Mouse (Mus musculus) intestine, embryonic 14.5 days (tissue): ENCODE measurements around the gene Abca7. TPM values are rescaled to one million over a fixed set of nuclear protein-coding genes. Genes with fewer than 3 reads are reported as not detected.

Source experiments
- ATAC-seq: fragments of 200-750 bp; cut with Nextera tagmentation; replicated peaks from 2 replicates; pipeline ENCODE4 v1.8.0; 2017; ENCODE audit warnings: low read depth, moderate number of reproducible peaks, moderate TSS enrichment, moderate library complexity; ENCODE audit not compliant: low FRiP score, low TSS enrichment
- DNase-seq: peaks from one replicate; pipeline ENCODE4 v3.0.0-alpha.2; 2018; ENCODE audit warnings: low spot score
- H3K27ac ChIP-seq: fragments of 300-500 bp; sonication (generic); 2 replicates; pipeline ENCODE4 v1.5.1; 2014; ENCODE audit warnings: low read depth, mild to moderate bottlenecking, control low read depth
- H3K27me3 ChIP-seq: fragments of 300-500 bp; sonication (generic); replicated peaks from 2 replicates; pipeline ENCODE4 v1.6.1; 2014; ENCODE audit warnings: low read length, control low read depth; ENCODE audit not compliant: control insufficient read depth, insufficient read depth
- H3K36me3 ChIP-seq: fragments of 300-500 bp; sonication (generic); 2 replicates; pipeline ENCODE4 v1.6.1; 2014; ENCODE audit warnings: low read length, control low read depth; ENCODE audit not compliant: control insufficient read depth, insufficient read depth
- H3K4me1 ChIP-seq: fragments of 300-500 bp; sonication (generic); replicated peaks from 2 replicates; pipeline ENCODE4 v1.6.1; 2014; ENCODE audit warnings: low read length, control low read depth, mixed read lengths; ENCODE audit not compliant: control insufficient read depth, insufficient read depth
- H3K4me2 ChIP-seq: fragments of 300-500 bp; sonication (generic); 2 replicates; pipeline ENCODE4 v1.6.1; 2014; ENCODE audit warnings: low read length
- H3K4me3 ChIP-seq: fragments of 300-500 bp; sonication (generic); 2 replicates; pipeline ENCODE4 v1.5.1; 2014; ENCODE audit warnings: low read depth, low read length, control low read depth, mixed read lengths
- H3K9ac ChIP-seq: fragments of 300-500 bp; sonication (generic); 2 replicates; pipeline ENCODE4 v1.6.1; 2014; ENCODE audit warnings: mild to moderate bottlenecking, low read length
- H3K9me3 ChIP-seq: fragments of 300-500 bp; sonication (generic); 2 replicates; pipeline ENCODE4 v1.6.1; 2016; ENCODE audit warnings: low read length, control low read depth; ENCODE audit not compliant: control insufficient read depth
- WGBS: fragments of 180-500 bp; shearing (Covaris S2); extraction: QIAGEN DNeasy Blood & Tissue Kit; methylation state at CpG from one replicate; pipeline ENCODE4 v1.1.7; 2014; 5-methylcytosine and 5-hydroxymethylcytosine counted together
- polyA plus RNA-seq: library from polyadenylated mRNA; unstranded; fragments of >200 nt; fragmentation: Nextera tagmentation; extraction: Ambion mirVana; gene quantifications from 2 replicates; pipeline ENCODE4 v1.2.1, GENCODE M21; 2014

The Abca7 gene
- polyA plus RNA-seq, 1 experiment from 2014 or later = 3.8 TPM

DNA sequence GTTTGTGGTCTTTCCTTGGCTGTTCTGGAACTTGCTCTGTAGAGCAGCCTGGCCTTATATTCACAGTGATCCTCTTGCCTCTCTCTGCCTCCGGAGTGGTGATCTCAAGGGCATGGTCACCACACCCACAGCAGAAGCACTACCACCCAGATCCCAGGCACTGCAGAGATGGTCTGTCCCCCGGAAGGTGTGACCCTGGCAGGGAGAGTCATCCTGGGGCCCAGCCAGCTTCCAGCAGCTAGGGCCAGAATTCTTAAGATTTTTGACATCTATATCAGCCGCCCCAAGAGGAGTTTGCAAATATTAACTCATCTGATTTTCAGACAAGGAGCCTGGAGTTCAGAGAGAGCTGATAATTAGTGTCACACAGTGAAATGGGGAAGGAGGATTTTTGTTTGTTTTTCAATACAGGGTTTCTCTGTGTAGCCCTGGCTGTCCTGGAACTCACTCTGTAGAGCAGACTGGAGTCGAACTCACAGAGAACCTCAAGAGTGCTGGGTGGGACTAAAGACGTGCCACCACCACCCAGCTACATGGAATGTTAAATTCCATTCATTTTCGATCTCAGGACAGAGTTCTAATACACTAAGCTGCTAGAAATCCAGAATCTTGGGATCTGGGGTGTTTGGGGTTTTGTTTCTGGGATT lies 9.9 kb upstream of the Abca7 start:
- 30% methylated on average over 6 of the region's 6 CpGs for WGBS
- H3K27ac ChIP-seq = peak overlapping the region; percentile 95
- no peaks in the 10 kb centered on the region for H3K27me3 ChIP-seq
- peaks cover 44% of the 10 kb centered on the region for H3K4me1 ChIP-seq
- DNase-seq (no peak), ATAC-seq (no peak)
- H3K9ac ChIP-seq = peak overlapping the region; percentile 58
- peak overlapping the region; percentile 74 for H3K4me2 ChIP-seq
- H3K4me3 ChIP-seq = peak overlapping the region; percentile 77
- 0 out of 2 replicates have a peak, but pooled peaks cover 3% of the 10 kb centered on the region for H3K9me3 ChIP-seq
- H3K36me3 ChIP-seq = peaks cover 6% of the 10 kb centered on the region

DNA sequence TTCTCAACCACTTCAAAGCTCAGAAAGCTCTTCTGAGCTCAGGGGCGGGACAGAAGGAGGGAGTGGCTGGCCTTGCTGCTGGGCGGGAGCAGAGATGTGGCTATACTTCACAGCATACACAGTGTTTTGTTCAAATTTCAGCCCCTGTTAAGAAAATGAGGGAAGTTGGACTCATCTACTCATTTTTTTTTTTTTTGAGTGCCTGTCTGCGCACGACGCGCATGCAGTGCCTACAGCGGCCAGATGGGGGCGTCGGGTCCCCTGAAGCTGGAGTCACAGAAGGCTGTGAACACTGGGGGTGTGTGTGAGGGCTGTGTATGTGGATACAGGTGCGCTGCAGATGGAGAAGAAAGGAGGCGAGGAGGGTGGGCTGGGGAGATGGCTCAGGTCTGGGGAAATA lies 9.3 kb upstream of the Abca7 start:
- no peaks in the 10 kb centered on the region for H3K27me3 ChIP-seq
- H3K4me3 ChIP-seq = 0 out of 2 replicates have a peak overlapping the region, but pooled peaks have one; percentile 8
- WGBS = 5% methylated on average over 11 of the region's 11 CpGs
- H3K9me3 ChIP-seq = peaks cover 6% of the 10 kb centered on the region; the same call in 1 of the 2 replicates
- H3K9ac ChIP-seq = 0 out of 2 replicates have a peak overlapping the region, but pooled peaks have one; percentile 58
- ATAC-seq (no peak), DNase-seq (peak; percentile 97)
- H3K36me3 ChIP-seq = peaks cover 10% of the 10 kb centered on the region
- peak overlapping the region; percentile 74 for H3K4me2 ChIP-seq
- H3K4me1 ChIP-seq = peaks cover 44% of the 10 kb centered on the region
- H3K27ac ChIP-seq = peak overlapping the region; percentile 95

DNA sequence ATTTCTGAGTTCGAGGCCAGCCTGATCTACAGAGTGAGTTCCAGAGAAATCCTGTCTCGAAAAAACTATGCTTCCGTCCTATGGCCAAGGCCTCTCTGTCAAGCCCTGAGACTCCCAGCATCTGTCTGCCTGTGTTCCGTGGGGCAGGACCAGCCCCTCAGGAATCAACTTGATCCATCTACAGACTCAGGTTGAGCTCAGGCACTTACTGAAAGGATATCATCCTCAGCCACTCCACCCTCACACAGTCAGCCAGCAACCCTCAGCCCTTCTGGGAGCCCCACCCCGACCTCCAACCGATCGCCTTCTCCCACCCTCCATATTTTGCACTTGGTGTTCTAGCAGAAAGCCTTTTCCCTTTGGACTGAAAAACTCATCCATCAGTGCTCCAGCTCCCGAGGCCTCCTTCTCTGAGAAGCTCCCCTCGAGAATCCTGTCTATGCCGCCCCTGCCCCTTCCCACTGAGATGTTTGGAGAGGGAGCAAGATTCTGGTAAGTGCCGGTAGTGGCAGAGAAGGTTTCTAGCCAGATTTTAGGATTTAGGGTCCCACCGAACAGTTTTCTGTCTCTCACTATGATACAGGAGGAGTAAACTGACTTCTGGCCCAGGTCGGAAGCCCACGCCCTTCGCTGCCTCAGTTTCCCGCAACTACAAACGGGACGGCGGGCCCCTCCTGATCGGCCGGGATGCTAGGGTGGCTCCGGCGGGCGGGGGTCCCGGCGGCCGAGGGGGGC lies 8.4 kb upstream of the Abca7 start:
- Histone ChIP-seq H3K36me3 (peaks cover 20% of the 10 kb centered on the region), H3K4me2 (peak overlapping the region; percentile 74), H3K4me1 (peaks cover 39% of the 10 kb centered on the region), H3K9ac (peak overlapping the region; percentile 92), H3K27me3 (no peaks in the 10 kb centered on the region), H3K9me3 (peaks cover 6% of the 10 kb centered on the region; the same call in 1 of the 2 replicates), H3K4me3 (peak overlapping the region; percentile 84), H3K27ac (peak overlapping the region; percentile 95)
- peak; percentile 59 for DNase-seq
- ATAC-seq = no peak
- 9% methylated on average over 27 of the region's 27 CpGs for WGBS

DNA sequence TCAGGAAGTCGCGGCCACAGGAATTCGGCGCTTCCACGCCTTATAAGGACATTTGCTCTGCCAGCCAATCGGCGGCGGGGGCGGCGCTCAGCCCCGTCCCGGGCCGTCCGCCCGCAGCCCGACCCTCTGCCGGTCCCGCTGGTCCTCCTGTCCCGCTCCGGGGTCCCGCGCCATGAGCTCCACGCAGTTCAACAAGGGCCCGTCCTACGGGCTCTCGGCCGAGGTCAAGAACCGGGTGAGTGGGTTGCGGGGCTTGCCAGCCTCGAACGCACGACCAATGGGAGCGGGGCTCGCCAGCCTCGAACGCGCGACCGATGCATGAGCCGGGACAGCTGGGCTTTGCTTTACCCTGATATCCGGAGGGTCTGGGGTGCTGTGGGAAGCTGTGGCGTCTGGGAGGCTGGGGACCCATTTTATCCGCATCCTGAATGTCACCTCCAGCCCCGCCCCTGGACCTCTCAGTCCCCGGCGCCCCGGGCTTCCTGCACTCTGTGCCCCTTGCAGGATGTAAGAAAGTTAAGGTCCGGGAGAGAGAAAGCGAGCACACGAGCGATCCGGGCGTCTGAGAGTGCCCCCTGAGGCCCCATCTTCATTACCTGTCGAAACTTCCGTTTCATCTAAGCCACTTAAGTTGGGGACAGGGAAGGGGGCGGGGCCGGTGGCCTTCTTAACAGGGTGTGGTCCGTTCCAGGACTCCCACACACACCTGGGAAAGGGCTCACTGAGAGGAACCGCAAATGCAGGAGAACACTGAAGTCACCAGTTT lies 7.6 kb upstream of the Abca7 start, which contains the start of gene Cnn2:
Gene Cnn2, plus strand, starts transcription at position 79 of the 766 bp plus-strand sequence.
- H3K4me1 ChIP-seq = peaks cover 33% of the 10 kb centered on the region
- peak; percentile 86 for DNase-seq

DNA sequence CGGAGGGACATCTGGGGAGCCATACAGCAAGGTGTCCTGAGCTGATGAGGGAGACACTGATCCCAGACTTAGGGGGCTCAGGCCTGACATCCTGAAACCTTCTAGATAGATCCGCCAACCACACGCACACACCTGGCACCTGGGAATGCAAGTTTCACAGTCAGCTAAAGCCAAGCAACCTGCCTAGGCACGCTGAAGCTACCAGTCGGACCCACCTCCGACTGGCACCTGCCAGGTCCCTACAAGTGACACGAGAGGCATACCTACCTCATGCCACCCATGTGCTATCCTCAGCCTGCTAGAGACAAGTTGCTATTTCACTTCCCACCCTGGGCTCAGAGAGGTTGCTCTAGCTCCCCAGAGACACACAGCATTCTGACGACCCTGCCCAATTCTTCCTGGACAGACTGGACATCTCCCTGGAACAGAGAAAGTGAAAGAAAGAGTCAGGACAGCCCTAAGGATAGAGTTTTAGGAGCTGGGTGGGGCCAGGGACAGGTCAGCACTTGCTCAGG lies 7.0 kb upstream of the Abca7 start:
- Histone ChIP-seq H3K9ac (peak overlapping the region; percentile 92), H3K4me1 (peaks cover 33% of the 10 kb centered on the region), H3K27me3 (no peaks in the 10 kb centered on the region), H3K4me2 (peak overlapping the region; percentile 74), H3K9me3 (peaks cover 6% of the 10 kb centered on the region; the same call in 1 of the 2 replicates), H3K27ac (peak overlapping the region; percentile 95), H3K4me3 (peak overlapping the region; percentile 84), H3K36me3 (peaks cover 33% of the 10 kb centered on the region)
- no peak for ATAC-seq
- 34% methylated on average over 8 of the region's 8 CpGs for WGBS
- peak; percentile 60 for DNase-seq

More for the DNA sequence above, 7.6 kb upstream of the Abca7 start, which contains the start of gene Cnn2:
- Histone ChIP-seq H3K4me3 (peak within 1 kb of the TSS; percentile 84), H3K4me2 (peak within 1 kb of the TSS; percentile 74), H3K9me3 (peaks cover 6% of the 10 kb centered on the region; the same call in 1 of the 2 replicates), H3K27ac (peak within 1 kb of the TSS; percentile 95), H3K36me3 (peaks cover 27% of the 10 kb centered on the region), H3K9ac (peak within 1 kb of the TSS; percentile 92), H3K27me3 (no peaks in the 10 kb centered on the region)
- under 1% methylated on average over 58 of the region's 59 CpGs for WGBS
- peak; percentile 18; the same call in 1 of the 2 replicates for ATAC-seq

DNA sequence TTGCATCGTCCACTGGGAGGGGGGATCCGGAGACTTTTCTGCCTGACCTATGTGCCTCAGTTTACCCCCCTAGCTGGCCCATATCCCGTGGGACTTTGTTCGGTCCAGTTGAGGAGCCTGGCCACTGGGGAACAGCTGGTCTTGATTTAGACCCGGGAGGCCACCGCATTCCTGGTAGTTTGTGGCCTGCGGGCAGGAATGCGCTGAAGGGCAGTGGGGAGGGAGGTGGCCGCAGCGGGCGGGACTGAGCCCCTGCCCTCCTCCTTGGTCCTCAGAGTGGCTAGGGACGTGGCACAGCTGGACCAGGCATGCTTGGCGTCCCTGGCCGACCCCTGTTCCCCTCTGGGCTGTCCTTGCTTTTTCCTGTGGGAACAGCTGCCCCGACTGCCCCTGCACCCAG lies 6.4 kb upstream of the Abca7 start:
- H3K4me2 ChIP-seq = peak overlapping the region; percentile 74
- peak overlapping the region; percentile 84 for H3K4me3 ChIP-seq
- 16% methylated on average over 15 of the region's 15 CpGs for WGBS
- peak overlapping the region; percentile 64; the same call in 1 of the 2 replicates for H3K27ac ChIP-seq
- DNase-seq = no peak
- peaks cover 33% of the 10 kb centered on the region for H3K4me1 ChIP-seq
- no peaks in the 10 kb centered on the region for H3K27me3 ChIP-seq
- H3K9ac ChIP-seq = peak overlapping the region; percentile 92
- peaks cover 37% of the 10 kb centered on the region for H3K36me3 ChIP-seq
- no peak for ATAC-seq
- peaks cover 6% of the 10 kb centered on the region; the same call in 1 of the 2 replicates for H3K9me3 ChIP-seq

DNA sequence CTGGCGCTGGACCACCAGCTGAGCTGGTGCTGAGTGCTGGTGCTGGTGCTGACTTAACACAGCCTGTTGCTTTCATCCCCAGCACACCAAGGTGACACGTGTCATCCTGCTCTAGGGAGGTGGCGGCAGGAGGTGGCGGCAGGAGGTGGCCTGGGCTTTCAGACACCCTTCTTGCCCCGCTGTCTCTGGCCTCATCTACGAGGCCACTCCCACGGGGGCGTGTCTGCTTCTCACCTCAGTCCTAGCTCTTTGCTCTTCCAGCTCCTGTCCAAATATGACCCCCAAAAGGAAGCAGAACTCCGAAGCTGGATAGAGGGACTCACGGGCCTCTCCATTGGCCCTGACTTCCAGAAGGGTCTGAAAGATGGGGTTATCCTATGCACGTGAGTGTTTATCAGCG lies 5.2 kb upstream of the Abca7 start:
- Histone ChIP-seq H3K27ac (no peak overlapping the region), H3K9me3 (peaks cover 6% of the 10 kb centered on the region; the same call in 1 of the 2 replicates), H3K4me3 (peak overlapping the region; percentile 18), H3K4me1 (peaks cover 27% of the 10 kb centered on the region), H3K36me3 (peaks cover 48% of the 10 kb centered on the region), H3K4me2 (peak overlapping the region; percentile 74), H3K27me3 (no peaks in the 10 kb centered on the region), H3K9ac (no peak overlapping the region)
- DNase-seq (no peak), ATAC-seq (no peak)
- 75% methylated on average over 12 of the region's 12 CpGs for WGBS

DNA sequence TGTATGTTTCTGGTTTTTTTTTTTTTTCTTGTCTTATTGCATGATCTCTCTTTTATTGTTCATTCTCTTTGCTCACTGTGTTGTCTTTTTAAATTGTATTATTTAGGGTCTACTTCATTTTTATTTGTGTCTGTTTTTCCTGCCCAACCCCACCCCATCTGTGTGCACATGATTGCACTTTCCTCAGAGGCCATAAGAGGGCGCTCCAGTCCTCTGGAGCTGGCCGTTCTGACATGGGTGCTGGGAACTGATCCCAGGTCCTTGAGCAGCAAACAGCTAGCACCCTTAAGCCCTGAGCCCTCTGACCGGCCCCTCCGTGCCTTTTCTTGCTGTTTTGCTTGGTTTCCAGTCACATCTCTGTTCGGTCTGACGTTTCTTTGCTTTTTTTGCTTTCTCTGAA lies 4.7 kb upstream of the Abca7 start:
- H3K9me3 ChIP-seq = peaks cover 6% of the 10 kb centered on the region; the same call in 1 of the 2 replicates
- H3K27ac ChIP-seq = no peak overlapping the region
- peak overlapping the region; percentile 18; the same call in 1 of the 2 replicates for H3K4me3 ChIP-seq
- H3K4me2 ChIP-seq = peak overlapping the region; percentile 74
- no peak overlapping the region for H3K9ac ChIP-seq
- ATAC-seq = no peak
- DNase-seq = no peak
- WGBS = 92% methylated on average over 6 of the region's 6 CpGs
- H3K36me3 ChIP-seq = peaks cover 48% of the 10 kb centered on the region
- H3K27me3 ChIP-seq = no peaks in the 10 kb centered on the region
- peaks cover 22% of the 10 kb centered on the region for H3K4me1 ChIP-seq
